Mouse (Mus musculus): ENCODE results near the gene Hfe2.
A peak's percentile ranks its signal among the peaks of the same experiment; 100 is the strongest.
"Not testable (repeated sequence)": the region's sequence is repeated elsewhere in the genome, so short reads cannot be mapped to it uniquely, and the experiment has no call there.

The Hfe2 gene

DNA sequence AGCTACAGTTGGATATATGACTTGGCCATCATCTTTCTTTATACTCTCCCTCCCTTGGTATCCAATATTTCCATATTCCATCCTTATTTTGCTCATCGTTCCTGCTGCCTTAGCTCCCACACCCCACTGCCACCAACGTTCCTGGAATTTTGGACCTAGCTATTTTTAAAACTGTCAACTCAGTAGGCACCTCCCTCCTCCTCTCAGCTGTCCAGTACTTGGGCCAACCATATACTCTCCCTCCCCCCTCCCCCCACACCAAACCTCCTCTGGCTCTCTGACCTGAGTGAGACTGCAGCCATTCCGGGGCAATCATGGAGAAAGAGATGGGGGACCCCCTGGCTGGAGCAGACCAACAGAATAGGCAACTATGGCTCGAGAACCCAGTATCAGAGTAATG is at the start of gene Hfe2:
Gene Hfe2, plus strand, starts transcription at position 259 of the 400 bp plus-strand sequence.
- DNase-seq (ENCODE audit: extremely low spot score, low spot score): no peak

DNA sequence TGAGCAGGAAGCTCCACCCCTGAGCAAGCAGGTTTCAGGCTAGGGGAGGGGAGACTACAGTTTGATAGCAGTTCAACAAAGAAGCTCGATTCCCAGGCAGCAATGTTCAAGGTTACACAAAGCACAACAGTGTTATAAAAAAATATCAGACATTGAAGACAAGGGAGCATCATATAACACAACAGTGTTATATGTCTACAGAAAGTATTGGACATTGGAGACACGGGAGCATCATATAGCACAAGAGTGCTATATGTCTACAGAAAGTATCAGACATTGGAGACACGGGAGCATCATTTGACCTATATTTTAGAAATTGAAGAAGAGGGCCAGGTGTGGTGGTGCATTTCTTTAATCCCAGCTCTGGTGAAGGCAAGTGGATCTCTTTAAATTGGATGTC is 47.9 kb upstream of the Hfe2 start:
- DNase-seq (ENCODE audit: extremely low spot score, low spot score): no peak

DNA sequence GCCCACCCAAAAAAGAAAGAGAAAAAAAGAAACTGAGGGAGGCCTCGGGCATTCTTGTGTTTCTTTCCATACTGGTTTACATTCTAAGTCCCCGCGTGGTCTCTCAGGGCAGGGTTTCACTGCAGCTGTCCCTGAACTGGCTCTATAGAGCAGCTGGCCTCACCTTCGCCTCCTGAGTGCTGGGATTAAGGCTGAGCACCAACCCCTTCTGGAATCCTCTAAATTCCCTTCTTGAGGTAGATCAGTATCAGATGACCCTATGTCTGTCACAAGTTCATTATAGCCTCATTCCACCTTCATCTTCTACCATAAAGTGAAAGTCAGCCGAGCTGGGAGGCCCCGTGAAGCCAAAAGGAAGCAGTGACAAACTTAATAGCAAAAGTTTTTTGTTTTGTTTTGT is 47.4 kb upstream of the Hfe2 start:
- DNase-seq (ENCODE audit: extremely low spot score, low spot score): no peak

DNA sequence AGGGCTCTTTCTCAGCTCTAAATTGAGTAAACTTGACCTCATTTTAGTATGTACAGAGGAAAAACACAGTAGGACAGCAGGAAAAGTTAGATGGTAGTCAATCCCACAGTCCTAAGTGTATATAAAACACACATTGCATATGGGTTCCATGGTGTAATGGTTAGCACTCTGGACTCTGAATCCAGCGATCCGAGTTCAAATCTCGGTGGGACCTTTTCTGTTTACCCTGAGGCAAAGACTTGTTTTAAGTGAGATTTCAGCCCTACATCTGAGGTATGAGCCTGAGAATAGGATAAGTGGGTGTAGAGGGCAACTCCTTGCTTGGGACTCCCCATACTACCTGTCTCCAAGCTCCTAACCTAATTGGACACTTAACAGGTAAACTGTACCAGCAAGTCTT is 45.7 kb upstream of the Hfe2 start:
- DNase-seq (ENCODE audit: extremely low spot score, low spot score): no peak

DNA sequence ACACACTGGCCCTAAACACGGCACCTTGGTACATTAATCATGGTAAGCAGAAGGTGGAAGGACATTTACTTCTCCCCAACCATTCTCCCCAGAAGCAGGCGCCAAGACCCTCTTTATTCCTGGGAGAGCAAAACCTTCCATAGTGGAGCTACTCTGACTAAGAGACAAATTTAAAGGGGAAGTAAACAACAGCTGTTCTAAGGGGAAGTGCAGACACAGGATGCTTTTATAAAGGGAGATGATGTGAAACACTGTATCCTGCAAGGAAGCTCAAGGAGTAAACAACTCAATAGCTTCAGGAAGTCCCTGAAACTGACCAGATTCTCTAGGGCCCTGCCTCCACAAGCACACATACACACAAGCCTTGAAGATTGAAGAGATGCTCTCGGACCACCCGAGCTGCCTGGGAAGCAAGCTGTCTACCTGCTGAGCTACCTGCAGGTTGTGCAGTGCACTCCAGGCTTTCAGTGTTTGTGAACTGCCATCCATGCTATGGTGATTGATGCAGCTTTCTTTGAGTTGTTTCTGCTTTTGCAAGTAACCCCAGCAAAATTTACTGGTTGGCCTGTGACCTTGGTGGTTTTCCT is 44.2 kb upstream of the Hfe2 start:
- no peak for DNase-seq (ENCODE audit: extremely low spot score, low spot score)

DNA sequence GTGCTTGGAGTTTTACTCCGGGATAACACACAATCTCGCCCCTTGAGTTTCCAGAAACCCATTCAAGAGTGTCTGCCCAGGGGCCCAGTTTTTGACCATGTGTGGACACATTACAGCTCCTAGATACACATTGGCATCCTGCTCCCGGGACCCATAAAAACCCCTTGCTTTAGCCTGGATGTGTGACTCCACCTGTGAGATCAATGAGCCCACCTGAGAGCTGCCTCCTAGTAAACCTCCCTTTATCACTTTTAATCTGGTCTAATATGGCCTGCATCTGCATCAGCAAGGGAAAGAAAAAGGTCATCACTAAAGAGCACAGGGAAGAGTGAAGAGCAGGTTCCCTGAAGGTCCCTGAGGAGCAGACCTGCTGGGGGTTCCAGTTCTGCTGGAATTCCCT is 43.1 kb upstream of the Hfe2 start:
- DNase-seq (ENCODE audit: extremely low spot score, low spot score): no peak

DNA sequence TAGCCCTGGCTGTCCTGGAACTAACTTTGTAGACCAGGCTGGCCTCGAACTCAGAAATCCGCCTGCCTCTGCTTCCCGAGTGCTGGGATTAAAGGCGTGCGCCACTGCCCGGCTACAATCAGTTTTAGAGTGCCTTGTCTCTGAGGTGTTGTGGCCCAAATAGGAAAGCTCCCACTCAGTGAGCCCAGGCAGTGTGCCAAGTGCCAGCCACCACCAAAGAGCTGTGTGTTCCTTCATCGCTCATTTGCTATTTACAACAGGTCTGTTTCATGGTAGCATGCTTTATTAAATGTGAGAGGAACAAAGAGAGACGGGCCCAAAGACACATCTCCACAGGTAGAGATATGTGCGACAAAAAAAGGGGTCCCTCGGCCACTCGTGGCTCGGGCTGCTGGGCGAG is 42.5 kb upstream of the Hfe2 start:
- DNase-seq (ENCODE audit: extremely low spot score, low spot score): no peak

DNA sequence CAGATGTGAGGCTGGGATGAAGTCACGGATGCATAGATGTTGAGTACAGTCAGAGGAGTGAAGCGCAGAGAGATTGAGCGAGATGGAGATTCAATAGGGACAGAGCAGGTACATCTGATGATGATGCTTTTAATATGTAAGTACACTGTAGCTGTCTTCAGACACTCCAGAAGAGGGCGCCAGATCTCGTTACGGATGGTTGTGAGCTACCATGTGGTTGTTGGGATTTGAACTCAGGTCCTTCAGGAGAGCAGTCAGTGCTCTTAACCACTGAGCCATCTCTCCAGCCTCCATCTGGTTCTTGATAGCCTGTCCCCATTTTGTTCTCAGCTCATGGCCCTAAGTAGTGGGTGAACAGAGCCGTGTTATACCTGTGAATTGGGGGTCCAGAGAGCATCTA is 41.9 kb upstream of the Hfe2 start:
- not testable (repeated sequence) for DNase-seq (ENCODE audit: extremely low spot score, low spot score)

DNA sequence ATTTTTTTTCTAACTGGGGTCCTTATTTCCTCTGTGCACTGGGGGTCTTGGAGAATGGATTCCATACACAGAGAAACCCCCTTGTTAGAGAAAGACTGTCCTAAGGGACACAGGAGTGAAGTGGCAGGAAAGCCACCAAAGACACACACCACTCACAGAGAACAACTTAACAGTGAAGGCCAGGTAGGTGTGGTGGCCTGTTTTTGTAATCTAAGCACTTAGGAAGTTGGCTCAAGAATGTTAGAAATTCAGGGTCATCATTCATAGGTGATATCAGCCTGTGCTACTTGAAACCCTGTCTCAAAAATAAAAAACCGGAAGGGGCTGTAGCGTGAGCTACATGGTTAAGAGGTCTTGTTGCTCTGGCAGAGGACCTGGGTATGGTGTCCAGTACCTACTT is 41.0 kb upstream of the Hfe2 start:
- no peak for DNase-seq (ENCODE audit: extremely low spot score, low spot score)

DNA sequence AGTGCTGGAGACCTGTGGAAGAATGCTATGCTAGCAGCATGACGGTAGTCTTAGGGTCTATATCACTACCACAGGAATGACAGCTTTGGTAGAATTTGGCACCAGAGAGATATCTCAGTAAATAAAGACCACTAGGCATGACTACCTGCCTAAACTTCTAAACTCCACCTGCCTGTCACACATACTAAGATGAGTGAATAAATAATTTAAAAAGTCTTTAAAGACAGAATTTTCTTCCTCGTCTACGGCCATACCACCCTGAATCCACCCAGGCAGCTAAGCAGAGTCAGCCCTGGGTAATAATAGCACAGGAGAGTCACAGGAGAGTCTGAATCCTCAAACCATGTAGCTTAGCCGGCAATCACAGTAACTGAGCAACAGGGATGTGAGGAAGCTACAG is 40.1 kb upstream of the Hfe2 start:
- no peak for DNase-seq (ENCODE audit: extremely low spot score, low spot score)

DNA sequence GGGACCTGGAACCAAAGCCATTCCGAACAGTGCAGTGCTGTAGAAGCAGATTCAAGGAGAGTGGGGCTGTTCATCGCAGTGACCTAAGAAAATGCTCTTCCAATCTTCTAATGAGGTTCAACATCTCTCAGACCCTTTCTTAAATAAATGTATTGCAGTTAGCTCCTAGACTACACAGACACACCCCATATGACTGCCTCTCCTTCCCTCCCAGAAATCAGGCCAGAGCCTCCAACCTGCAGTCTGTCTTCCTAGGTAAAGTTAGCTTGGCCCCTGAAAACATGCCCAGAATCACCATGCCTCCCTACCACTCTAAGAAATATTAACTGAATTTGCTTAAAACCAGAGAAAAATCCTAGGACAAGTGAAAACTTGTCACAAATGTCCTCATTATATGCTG is 39.6 kb upstream of the Hfe2 start:
- DNase-seq (ENCODE audit: extremely low spot score, low spot score): no peak

DNA sequence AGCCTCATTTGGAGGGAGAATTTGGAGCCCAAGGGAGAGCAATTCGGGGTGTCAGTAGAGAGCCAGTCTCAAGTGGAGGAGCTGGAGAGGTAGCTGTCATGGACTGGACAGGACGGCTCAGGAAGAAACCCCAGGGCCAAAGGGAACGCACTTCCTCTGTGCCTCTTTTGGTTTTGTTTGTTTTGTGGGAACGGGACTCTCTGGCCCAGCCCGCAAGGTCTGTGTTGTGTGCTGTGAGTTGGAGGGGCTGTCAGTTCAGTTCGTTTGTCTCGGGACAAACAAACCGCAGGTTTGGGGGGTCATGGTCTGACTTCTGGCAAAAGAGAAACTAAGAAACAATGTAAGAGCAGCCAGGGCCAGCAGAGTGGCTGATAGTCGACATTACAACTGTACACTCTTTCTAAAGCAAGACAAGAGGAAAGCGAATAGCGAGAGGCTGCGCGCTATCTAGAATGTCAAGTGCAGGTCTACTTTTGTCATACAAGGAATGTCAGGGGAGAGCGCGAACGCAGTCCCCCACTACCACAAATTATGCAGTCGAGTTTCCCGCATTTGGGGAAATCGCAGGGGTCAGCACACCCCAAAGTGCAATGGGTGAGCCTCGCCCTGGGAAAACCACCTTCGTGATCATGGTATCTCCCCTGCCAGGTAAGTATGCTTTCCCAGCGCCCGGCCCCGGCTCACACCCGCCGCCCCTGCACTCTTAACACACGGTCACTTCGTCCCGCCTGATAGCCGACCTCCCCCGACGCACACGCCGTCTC is 38.7 kb upstream of the Hfe2 start:
- not testable (repeated sequence) for DNase-seq (ENCODE audit: extremely low spot score, low spot score)

DNA sequence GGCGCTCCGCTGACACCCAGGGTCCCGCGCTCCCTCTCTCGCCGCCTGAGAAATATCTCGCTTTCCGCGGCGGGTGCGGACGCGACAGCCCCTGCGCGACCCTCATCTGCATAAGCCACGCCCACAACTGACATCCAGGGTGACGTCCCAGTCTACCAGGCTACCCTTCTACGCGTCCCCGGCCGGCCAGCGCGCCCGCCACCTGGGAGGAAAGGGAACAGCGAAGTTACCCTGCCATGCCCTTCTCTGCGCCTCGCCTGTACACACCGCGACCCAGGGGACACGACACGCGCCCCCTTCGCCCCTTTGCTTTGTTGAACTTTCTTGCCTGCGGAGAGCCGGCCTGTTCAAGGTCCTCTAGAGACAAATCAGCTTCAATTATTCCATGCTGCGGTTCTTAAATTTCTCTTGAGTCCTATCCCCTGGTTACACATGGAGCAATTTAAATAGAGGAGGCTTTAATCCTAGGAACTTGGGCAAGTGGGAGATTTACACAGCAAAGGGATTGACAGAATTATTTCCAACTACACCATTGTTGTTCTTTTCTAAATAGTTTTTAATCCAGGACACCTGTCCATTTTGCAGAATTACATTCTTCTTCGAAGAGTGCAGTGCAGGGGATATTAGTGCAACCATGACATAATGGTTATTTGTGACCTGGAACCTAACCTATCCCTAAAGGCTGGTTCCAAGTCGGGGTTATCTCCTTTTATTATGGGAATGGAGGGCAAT is 38.0 kb upstream of the Hfe2 start:
- not testable (repeated sequence) for DNase-seq (ENCODE audit: extremely low spot score, low spot score)

DNA sequence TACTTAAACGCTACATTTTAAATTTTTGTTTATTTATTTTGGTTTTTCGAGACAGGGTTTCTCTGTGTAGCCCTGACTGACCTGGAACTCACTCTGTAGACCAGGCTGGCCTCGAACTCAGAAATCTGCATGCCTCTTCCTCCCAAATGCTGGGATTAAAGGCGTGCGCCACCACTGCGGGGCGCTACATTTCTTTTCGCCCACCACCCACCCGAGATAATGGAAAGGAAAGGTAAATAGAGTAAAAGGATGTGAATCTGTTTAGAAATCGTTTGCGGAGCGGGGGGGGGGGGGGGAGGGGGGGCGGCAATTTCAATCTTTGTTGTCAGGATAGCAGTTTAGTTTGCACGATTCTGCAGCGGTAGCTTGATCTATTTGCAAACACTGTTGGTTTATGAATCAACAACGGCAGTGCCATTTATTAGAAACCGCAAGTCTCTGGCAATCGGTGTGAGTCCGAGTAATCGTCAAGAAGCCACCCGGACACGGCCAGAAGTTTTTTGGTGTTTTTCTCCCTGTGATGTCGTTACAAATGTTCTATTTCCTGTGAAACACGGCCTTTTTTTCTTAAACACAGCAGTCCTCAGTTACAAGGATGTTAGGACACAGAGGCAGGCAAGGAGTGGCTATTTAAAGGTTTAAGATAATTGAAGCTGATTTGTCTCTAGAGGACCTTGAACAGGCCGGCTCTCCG is 37.2 kb upstream of the Hfe2 start:
- DNase-seq (ENCODE audit: extremely low spot score, low spot score): peak; percentile 46

DNA sequence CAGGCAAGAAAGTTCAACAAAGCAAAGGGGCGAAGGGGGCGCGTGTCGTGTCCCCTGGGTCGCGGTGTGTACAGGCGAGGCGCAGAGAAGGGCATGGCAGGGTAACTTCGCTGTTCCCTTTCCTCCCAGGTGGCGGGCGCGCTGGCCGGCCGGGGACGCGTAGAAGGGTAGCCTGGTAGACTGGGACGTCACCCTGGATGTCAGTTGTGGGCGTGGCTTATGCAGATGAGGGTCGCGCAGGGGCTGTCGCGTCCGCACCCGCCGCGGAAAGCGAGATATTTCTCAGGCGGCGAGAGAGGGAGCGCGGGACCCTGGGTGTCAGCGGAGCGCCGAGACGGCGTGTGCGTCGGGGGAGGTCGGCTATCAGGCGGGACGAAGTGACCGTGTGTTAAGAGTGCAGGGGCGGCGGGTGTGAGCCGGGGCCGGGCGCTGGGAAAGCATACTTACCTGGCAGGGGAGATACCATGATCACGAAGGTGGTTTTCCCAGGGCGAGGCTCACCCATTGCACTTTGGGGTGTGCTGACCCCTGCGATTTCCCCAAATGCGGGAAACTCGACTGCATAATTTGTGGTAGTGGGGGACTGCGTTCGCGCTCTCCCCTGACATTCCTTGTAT is 36.6 kb upstream of the Hfe2 start:
- not testable (repeated sequence) for DNase-seq (ENCODE audit: extremely low spot score, low spot score)

DNA sequence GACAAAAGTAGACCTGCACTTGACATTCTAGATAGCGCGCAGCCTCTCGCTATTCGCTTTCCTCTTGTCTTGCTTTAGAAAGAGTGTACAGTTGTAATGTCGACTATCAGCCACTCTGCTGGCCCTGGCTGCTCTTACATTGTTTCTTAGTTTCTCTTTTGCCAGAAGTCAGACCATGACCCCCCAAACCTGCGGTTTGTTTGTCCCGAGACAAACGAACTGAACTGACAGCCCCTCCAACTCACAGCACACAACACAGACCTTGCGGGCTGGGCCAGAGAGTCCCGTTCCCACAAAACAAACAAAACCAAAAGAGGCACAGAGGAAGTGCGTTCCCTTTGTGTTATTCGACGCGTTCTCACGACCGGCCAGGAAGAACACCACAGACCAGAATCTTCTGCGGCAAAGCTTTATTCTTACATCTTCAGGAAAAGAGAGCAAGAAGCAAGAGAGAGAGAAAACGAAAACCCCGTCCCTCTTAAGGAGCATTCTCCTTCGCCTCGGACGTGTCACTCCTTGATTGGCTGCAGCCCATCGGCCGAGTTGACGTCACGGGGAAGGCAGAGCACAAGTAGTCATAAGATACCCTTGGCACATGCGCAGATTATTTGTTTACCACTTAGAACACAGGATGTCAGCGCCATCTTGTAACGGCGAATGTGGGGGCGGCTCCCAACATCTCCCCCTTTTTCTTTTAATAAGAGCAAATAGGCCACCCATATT is 35.9 kb upstream of the Hfe2 start:
- DNase-seq (ENCODE audit: extremely low spot score, low spot score): not testable (repeated sequence)

DNA sequence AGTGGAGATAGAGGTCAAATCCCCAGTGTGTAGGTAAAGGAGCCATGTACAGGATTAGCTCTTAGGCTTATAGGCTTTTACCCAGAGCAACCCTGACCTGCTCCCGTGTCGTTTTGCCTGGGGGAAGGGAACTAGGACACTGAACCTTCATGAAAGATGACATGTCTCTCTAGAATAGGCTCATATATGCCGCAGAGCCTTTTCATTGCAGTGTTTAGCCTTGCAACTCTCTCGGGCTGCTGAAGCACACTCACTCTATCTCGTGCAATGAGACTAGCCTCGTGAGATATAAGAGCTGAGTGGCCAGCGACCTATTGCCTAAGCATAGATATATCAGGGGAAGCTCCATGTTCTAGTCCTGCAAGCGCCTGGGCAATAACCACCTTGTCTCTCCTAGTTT is 35.3 kb upstream of the Hfe2 start:
- not testable (repeated sequence) for DNase-seq (ENCODE audit: extremely low spot score, low spot score)

DNA sequence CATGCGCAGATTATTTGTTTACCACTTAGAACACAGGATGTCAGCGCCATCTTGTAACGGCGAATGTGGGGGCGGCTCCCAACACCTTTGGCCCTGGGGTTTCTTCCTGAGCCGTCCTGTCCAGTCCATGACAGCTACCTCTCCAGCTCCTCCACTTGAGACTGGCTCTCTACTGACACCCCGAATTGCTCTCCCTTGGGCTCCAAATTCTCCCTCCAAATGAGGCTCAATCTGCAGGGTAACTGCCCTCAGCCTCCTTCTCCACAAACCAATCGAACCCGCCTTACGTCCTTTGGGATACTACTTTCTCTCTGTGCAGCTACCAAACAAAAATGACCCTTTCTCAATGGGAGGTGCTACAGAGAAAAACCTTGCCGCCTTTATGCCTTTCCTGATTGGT is 30.5 kb upstream of the Hfe2 start:
- not testable (repeated sequence) for DNase-seq (ENCODE audit: extremely low spot score, low spot score)

DNA sequence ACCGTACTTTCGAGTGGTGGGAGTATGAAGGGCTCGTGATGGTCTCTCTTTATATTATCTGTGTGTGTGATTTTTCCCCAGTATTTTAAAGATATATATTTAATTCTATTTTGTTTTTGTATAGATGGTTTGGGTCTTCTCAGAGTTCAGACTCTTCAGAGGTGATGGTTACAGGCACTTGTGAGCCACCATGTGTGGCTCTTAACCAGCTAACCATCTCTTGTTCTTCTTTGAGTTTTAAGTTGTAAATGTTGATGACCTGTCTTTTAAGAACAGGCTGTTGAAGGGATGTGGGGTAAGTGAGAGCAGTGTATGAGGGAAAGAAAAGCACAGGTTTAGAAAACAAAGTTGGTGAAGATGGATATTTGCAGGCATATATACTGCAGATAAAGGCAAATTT is 30.1 kb upstream of the Hfe2 start:
- no peak for DNase-seq (ENCODE audit: extremely low spot score, low spot score)

DNA sequence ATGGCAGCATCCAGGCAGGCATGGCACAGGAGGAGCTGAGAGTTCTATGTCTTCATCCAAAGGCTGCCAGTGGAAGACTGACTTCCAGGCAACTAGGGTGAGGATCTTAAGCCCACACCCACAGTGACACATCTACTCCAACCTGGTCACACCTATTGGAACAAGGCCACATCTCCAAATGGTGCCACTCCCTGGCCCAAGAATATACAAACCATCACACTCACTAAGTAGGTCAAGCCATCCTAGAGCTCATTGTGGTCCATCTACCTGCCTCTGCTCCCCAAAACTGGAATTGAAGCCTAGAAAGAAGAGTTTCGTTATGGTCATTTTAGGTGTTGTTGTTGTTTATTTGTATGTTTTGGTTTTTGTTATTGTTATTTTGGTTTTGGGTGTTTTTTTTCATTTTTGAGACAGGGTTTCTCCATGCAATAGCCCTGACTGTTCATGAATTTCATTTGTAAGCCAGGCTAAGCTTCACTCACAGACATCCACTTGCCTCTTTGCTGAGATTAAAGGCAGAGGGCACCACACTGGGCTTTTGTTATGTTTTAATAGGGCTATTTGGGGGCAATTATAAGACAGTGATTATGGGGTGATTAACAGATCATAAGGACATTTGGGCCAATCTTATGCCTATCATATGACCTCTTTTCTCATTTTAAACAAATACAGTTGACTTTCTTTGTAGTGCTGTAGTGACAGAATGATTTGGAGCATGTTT is 29.3 kb upstream of the Hfe2 start:
- DNase-seq (ENCODE audit: extremely low spot score, low spot score): no peak

Data from neural tube, embryonic 10.5 days (tissue).